Mouse (Mus musculus): Measurements from ENCODE around the gene Rack1.

Gene Rack1

DNA sequence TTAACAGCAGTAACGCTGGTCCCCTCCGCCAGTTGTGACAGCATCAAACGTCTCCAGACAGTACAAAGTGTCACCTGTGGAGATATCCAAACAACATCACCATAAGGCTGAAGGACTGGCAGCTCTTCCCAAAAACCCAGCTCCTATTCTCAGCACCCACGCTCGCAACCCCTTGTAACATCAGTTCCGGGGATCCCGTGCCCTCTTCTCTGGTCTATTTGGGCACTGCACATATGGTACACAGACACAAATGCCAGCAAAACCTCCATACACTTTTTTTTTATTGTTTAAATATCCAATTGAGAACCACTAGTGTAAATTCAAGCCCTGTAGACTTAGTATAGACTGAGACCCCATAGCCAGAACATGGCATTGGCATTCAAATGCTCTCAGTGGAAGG is 4.9 kb upstream of the Rack1 start:
- no peak for DNase-seq (ENCODE audit: low spot score)

DNA sequence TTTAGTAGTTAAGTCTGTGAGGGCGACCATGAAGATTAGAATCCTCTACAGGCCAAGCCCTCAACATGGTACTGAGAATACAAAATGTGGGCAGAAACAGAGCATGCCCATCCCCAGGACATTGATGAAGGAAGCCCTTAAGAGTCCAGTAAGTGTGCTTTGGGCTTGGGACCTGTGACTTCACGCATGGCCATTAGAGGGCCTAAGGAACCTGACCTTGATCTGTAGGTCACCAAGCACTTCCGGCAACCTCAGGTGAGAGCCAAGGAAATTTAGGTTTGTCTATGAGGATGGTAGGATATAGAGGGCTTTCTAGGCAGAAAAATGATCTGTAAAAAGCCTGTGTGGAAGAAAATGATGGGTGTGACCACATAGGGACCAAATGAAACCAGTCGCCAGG is 3.8 kb upstream of the Rack1 start:
- DNase-seq (ENCODE audit: low spot score): no peak

DNA sequence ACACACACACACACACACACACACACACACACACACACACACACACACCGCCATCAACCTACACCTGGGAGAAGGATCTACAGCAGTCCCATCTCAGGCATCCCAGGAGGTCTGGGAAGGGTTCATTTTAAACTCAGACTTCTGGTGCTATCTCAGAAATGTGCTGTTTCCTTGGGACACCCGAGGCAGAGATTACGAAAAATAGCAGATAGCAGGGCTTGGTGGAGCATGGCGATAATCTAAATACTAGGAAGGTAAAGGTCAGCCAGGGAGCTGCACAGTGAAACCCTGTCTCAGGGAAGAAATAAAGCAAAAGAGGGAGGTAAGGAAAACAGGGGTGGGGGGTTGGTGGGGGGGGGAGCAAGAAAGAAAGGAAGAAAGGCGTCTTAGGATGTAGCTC is 2.8 kb upstream of the Rack1 start:
- DNase-seq (ENCODE audit: low spot score): no peak

DNA sequence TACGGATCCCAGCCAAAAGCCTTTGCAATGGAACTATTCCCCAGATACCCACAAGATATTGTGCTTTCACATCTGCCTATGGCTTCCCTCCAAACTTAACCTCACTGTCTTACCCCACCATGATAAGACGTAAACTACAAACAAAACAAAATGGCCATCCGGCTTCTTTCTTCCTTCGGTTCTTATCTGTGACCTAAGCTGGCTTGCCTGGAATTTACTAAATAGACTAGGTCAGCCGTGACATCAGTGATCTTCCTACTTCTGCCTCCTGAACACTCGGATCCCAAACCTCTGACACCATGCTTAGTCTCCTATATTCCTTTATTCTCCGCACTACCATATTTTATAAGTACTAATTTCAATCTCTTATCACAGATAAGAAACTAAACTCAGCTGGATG is 1.8 kb upstream of the Rack1 start:
- no peak for DNase-seq (ENCODE audit: low spot score)

DNA sequence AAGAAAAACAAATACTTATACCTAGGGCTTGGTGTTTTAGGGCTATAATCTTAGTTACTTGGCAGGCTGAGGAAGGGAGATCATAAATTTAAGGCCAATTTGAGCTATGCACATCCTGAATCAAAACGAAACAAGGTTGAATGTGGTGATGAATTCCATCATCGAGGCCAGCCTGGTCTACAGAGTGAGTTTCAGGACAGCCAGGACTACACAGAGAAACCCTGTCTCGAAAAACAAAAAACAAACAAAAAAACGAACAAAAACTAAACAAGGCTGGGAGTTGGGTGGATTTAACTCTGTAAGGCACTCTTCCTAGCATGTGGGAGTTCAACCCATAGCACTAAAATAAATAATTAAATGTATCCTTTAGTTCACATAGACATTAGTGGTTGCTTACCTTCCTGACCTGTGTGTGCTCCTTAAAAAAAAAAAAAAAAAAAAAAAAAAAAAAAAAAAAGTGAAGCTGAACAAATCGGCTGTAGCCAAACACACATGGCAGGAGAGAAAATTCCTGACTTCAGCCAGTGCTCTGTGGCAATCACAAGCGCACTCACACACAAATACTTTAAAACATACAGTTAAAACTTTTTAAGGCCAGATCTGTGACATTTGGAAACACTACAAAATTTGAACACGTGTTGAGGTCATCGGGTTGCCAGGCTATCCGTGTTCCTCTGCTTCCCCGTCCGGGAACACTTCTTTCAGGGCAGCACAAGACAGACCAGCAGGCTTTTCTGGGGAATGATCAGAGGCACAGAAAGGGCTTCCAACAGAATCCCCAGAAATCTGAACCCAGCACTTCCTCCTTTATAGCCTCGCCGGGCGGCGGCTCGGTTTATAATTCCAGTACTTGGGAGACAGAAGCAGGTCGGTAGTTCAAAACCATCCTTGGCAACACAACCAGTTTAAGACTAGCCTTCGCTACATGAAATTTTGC is 880 bp upstream of the Rack1 start:
- no peak for DNase-seq (ENCODE audit: low spot score)

DNA sequence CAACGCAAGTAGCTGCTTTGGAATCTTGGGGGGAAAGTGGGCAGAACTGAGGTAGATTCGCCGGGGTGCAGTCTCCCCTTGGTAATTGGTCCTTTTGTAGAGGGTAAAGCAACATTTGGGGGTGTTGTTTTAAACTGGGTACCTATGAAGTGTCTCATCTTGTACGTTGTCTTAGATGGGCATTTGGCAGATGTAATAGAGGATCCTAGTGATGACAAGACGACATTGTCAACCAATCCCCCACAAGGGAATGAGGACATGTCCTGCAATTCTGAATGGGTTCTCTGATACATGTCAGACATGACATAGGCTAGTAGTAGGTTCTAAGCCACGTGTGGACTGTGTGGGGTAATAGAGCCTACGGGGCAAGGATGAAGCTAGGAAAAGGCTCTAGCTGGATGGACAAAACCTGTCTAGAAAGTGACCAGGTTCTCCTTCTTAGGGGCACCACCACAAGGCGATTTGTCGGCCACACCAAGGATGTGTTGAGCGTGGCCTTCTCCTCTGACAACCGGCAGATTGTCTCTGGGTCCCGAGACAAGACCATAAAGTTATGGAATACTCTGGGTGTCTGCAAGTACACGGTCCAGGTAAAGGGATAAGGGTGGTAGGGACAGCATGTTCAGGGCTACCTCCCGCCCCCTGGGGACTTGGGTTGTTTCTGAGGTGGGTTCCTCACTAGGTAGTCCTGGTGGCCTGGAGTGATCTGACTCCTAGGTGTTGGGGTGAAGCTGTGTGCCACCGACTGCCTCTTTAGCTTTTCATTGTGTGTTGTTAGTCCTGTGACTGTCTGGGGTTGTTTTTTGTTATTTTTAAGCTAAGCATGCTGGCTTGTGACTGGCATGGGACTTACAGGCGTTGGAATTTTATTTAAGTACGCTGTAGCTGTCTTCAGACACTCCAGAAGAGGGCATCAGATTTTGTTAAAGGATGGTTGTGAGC is 2.0 kb downstream of the Rack1 start:
- DNase-seq (ENCODE audit: low spot score): no peak

DNA sequence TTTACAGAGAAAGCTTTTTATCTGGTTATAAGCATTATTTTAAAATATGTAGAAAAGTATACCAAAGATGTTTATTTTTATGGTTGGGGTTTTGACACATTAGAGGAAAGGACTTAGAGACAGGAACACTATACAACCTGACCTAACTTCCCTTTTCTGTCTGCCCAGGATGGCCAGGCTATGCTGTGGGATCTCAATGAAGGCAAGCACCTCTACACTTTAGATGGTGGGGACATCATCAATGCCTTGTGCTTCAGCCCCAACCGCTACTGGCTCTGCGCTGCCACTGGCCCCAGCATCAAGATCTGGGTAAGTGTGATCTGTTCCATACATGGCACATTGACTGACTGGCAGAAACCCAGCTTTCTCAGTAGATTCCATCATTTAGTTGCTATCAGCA is 3.9 kb downstream of the Rack1 start:
- DNase-seq (ENCODE audit: low spot score): no peak

DNA sequence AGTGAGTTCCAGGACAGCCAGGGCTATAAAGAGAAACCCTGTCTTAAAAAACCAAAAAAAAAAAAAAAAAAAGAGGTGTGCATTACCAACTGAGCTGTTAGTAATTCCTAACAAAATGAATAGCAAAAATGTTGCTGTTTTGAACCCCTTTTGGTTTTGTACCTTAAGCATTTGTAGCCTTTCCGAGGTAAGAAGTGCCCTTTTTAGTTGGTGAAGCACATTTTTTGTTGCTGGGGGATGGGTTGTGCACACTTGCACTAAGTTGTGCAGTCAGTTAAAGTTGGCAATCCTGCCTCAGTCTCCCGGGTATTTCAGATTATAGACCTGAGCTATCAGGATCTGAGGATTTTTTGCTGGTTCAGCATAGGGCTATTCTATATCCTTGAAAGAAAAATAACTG is 4.8 kb downstream of the Rack1 start:
- DNase-seq (ENCODE audit: low spot score): no peak

DNA sequence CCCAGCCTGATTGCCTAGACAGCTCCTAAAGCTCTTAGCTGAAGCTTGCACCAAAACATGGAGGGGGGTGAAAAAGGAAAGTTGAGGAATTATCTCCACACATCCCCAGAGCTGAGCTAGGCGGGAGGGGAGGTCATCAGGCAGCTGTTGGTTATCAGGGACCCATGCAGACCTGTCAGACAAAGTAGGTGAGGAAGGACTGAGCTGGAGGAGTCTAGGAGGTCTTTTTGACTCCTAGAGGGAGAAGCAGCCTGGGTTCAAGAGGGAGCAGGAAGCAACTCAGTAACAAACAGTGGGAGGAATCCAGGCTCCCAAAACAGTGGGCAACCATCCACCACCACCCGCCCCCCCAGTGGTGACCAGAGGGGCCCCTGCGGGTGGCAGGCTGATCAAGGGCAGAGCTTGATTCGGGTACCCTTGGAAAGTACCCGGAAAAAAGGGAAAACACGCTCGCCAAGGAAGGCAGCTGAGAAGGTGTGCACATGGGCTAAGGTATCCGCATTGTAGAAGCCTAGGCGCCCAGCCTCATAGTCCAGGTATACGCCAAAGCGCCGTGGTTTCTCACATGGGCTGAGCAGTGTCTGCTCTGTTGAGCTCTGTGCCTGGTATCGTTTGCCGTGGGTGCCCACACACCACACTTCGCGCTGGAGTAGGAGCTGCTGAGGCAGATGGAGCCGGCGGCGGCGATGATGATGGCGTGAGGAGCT is 6.9 kb downstream of the Rack1 start:
- no peak for DNase-seq (ENCODE audit: low spot score)

DNA sequence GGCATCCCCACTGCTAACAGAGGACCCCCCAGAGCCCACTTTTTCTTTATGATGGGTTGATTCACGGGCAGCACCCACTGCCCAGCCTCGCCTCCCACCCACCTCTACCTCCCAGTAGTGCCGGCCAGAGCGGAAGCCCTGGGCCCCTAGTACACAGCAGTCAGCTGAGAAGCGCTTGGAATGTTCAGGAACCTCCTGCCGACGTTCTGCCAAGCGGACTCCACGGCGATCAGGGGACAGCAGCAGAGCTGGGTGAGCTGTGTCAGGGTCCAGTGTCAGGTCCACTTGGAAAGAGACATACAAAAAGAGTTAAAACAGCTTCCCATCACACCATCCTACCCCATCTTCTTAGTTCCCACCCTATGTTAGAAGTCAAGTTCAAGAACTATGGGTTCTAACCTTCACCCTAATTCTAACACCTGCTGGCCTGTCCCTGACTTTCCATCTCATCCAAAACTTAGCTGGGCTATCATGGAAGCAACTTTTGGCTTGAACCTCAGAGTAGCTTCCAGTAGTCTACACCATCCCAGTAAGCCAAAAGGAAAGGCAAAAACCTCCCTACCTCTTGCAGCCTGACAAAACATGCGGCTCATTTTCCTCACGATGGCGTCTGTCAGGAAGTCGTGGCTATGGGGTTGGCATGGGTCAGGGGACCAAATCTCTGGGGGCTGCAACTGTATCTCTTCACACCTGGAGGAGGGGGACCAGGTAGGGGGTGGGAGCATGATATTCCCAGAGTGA is 7.6 kb downstream of the Rack1 start:
- no peak for DNase-seq (ENCODE audit: low spot score)

DNA sequence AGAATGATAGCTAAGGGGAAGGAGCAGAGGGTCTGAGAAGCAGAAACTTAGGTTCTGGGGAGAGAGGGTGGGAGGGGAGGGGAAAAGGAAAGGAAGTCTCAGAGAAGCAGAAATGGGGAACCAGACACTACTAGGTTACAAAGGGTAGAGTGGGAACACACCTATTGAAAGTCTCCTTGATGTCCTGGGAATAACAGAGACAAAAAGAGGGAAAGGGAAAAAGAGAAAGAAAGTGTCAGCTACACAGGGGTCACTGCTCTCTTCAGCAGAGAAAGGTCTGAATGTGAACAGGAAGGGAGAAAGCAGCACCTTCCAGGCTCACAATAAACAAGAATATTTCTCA is 8.1 kb downstream of the Rack1 start:
- no peak for DNase-seq (ENCODE audit: low spot score)

DNA sequence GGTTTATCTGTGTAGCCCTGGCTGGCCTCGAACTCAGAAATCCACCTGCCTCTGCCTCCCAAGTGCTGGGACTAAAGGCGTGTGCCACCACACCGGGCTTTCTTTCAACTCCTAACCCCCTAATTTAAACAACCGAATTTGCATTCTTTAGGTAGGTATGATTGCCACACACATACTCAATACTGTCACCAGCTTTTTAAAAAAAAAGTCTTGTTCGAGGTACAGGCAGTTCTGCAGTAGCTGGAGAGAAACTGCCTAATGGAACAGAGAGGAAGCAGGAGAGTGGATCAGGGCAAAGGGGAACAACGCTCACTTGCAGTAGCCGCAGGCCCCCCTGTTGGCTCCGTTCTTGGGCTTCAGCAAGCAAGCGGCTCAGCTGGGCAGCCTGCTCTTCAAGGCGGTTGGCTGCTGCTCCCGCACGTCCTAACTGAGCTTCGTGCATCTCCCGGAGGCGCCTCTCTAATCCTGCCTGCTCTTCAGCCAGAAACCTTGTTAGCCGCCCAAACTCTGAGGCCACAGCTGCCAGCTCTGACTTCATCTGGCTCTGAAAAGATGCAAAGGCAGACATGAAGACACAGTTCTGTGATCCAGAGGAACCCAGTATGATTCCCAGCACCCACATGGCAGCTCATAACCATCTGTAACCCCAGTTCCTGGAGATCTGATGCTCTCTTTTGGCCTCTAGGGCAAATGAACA is 8.8 kb downstream of the Rack1 start:
- DNase-seq (ENCODE audit: low spot score): no peak

DNA sequence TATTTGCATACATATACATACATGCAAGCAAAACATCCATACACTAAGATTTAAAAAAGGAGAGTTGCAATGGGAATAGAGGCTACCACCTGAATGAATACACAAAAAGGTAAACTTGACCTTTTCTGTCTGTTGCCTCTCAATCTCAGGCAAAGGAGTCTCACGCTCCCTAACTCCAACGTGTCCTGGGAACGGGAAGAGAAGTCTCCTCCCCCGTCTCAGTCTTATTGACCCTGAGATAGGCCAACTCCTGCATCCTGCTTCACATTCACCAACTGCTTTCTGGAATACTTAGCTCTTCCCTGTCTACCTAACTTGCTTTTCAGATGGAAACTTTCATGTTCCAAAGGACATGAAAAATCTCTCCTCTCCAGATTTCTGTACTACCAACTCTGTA is 9.3 kb downstream of the Rack1 start:
- DNase-seq (ENCODE audit: low spot score): no peak

DNA sequence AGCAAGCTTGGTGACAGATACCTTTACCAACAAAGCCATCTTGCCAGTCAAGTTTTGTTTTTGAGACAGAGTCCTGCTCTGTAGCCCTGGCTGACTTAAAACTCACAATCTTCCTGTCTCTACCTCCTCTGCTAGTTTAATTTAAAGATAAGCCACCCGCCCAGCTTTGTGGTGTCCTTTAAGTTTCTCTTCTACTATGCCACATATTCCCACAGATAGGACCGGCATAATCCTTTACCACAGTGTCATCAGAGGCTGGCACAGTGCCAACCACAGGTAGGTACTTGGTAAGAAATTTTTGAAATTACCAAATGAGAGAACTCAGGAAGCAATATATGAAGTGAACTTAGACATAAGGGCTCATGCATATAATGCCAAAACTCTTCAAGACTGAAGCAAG is 10.0 kb downstream of the Rack1 start:
- DNase-seq (ENCODE audit: low spot score): no peak

DNA sequence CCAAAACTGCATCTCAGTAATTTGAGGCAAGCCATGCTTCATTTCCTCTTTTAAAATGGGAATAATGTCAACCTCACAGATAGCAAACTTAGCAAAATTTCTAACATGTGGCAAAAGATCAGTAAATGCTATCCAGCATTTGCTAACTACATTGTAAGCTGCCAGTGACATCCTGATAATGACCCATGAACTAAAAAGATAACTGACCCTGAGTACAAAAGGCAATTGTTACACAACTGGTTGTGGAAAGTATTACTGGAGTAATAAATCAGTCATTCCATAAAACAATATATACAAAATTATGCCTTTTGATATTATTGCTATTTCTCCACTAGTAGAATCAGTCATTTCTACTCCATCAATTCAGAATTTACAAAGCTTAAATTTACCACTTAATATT is 13.7 kb downstream of the Rack1 start:
- DNase-seq (ENCODE audit: low spot score): no peak

DNA sequence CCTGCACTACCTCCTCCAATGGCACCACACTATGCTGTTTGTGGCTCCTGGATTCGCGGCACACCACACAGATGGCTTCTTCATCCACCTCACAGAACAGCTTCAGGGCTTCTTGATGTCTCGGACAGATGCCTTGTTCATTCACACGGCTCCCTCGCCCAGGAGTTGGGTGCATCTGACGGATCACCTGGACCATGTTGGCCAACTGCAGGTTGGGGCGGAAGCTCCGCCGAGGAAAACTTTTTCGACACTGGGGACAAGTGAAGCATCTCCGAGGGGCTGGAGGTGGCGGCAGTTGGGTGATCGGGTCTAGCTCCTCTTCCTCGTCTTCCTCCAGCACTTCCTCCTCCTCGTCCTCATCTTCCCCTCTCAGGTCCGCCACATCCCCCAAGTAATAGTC is 15.7 kb downstream of the Rack1 start:
- DNase-seq (ENCODE audit: low spot score): no peak

DNA sequence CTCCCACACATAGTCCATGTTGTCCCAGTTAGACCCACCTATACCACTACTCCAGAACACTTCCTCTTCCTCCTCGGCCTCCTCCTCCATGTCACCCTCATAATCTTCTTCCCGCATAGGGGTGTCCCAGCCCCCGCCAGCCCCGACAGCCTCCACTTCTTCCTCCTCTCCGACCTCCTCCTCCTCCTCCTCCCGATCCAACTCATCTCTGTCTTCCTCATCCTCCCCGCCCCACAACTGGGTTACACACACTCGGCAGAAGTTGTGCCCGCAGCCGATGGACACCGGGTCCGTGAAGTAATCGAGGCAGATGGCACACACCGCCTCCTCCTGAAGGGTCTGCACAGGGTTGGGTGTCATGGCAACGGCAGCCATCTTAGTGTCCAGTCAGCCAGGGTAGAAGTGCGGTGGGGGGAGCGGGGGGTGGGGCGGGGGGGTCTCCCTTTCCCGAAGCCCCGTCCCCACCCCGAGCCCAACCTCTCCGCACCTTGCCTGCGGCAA is 16.2 kb downstream of the Rack1 start:
- DNase-seq (ENCODE audit: low spot score): no peak

DNA sequence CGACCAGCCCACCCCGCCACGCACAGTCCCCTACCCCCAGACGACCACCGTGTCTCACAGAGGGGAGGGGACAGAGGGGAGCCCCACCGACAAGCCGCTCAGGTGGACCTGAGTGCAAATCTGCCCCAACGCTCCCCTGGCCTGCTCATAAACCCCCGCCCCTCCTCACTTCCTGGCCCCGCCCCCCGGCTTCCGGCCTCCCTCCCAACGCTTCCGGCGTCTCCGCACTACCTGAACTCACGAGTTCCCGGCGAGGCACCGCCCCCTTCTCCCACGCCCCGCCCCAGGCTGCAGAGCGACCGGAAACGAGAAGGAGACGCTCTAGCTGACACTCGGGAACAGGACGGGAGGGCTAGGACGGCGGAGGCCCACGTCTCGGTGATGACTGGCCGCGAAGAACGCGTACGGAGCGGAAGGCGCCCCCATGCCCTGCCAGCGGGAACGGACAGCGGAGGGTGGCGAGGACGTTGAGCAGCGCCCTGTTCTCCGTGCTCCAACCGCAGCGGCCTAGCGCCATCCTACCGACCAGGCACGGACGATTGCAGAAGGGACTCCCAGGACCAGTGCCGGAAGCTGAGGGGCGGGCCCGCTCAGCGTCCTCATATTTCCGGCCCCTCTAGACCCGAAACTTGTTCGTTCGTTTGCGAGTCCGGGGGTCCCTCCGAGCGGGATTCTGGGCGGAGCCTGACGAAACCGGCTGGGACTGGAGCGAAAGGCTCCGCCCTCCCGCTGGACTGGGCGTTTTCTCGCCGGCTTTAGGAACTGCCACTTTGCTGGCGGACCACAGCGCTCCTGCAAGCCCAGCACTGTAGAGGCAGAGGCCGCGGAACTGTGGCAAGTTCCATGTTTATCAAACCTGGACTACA is 16.9 kb downstream of the Rack1 start, which contains the start of gene Trim41:
Trim41 (minus strand) TSS at position 554 of the 866 bp plus-strand sequence.
- peak; percentile 98 for DNase-seq (ENCODE audit: low spot score)

DNA sequence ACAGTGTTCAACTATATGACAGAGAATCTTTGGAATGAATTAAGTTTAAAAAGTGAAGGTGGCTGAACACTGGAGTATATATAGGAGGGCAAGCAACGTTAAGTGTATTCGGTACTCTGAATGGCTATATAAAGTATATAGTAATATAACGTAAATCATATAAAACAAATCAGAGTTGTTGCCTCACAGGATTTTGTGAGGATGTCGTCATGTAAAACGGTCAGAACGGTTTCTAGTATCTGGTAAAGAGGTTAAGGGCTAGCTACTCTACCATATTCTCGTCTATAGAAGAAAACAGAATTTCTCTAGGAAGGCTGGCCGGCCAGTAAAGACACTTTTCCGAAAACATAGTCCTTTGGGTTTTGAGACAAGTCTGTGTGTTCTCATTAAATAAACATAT is 17.7 kb downstream of the Rack1 start:
- DNase-seq (ENCODE audit: low spot score): no peak

DNA sequence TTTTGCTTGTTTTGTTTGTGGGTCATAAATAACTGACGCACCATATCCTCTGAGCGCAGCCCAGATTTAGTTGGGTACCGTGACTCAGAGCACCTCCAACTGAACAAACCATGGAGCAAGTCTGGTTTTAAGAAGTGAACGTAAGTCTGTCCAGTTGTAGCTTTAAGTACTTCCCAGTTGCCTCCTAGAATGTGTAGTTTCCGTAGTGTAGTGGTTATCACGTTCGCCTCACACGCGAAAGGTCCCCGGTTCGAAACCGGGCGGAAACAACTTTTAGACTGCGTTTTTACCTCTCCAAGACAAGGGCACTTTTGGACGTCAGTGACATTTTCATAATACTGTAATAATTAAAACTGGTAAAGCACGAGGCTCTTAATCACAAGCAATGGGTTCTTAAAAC is 18.2 kb downstream of the Rack1 start:
- DNase-seq (ENCODE audit: low spot score): peak; percentile 75

Data from urinary bladder, postnatal 25 days (tissue).